Mouse (Mus musculus): Measurements from ENCODE around the gene Tescl.

The Tescl gene

GRCm38 (mm10) chr7:24299823-24300481 lies 33.8 kb downstream of the Tescl start:
- no peak for DNase-seq (ENCODE audit: low spot score in 2 of 2)

GRCm38 (mm10) chr7:24298973-24299708 lies 34.6 kb downstream of the Tescl start:
- peak; percentile 71 to 83 for DNase-seq (ENCODE audit: low spot score in 2 of 2)

DNA sequence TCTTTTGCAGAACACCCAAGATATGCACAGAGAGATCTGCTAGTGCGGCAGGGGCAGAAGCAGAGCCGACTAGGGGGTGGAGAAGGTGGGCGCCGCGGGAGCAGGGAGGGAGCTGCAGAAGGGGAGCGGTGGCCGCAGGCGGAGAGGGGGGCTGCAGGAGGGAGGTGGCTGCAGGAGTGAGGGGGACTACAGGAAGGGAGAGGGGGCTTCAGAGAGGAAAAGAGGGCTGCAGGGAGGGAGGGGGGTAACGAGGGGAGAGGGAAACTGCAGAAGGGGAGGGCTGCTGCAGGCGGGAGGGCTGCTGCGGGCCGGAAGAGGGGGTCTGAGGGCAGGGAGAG lies 35.1 kb downstream of the Tescl start:
- DNase-seq (ENCODE audit: low spot score in 2 of 2) = no peak

DNA sequence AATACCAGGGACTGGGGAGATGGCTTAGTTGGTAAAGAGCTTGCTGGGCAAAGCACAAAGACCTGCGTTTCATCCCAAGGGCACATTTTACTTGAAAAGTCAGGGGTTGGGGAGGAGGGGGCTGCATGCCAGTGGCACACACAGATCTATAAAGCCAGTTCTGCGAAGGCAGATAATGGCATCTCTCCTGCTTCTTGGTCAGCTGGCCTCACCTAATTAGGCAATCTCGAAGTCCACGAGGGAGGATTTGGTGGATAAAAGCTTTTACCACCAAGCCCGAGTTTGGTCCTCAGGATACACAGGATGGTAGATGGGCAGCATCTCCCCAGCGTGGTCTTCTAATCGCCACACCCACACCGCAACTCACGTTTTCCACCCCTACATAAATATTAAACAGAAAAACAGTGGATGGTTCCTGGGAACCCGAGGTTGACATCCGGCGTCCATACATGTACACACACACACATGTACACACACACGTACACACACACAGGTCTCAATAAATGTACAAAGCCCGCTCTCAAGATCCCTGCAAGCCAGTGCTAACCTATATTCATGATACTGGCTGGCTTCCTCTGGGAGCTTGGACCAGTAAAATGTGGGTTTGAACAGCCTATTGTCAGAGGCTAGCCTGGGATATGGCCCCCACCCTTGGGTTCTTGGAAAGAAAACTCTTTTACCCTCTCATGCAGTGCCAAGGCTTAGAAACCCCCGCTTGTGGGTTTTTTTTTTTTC lies 36.2 kb downstream of the Tescl start:
- no peak for DNase-seq (ENCODE audit: low spot score in 2 of 2)

- no peak for DNase-seq (ENCODE audit: low spot score in 2 of 2)
These were observed 37.4 kb downstream of the Tescl start for GRCm38 (mm10) chr7:24296386-24296785.

- no peak for DNase-seq (ENCODE audit: low spot score in 2 of 2)
These were observed 38.4 kb downstream of the Tescl start for GRCm38 (mm10) chr7:24295376-24295775.

- no peak for DNase-seq (ENCODE audit: low spot score in 2 of 2)
These were observed 39.0 kb downstream of the Tescl start for GRCm38 (mm10) chr7:24294763-24295162.

- DNase-seq (ENCODE audit: low spot score in 2 of 2) = no peak
These were observed 40.5 kb downstream of the Tescl start for GRCm38 (mm10) chr7:24293061-24293851.

DNA sequence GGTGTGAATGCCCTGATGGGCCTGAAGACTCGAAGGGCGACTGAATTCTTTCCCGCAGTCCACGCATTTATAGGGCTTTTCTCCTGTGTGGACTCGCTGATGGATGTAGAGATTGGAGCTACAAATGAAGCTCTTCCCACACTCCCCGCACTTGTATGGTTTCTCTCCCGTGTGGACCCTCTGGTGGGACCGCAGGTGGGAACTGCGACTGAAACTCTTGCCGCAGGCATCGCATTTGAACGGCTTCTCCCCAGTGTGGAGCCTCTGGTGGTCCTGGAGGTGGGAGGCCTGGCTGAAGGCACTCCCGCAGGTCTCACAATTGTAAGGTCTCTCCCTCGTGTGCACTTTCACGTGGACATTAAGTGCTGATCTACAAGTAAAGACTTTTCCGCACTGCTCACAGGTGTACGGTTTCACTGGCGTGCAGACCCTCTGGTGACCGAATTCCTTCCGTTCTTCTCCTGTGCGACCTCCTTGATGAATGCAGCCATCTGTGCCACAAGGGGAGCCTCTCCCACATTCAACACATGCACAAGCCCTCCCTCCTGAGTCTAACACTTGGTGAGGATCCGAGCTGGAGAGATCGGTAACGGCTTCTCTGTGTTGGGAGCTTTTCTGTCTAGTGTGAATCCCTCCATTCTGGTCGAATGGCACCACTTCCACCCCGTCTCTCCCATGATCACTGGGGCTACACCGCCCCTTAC lies 42.2 kb downstream of the Tescl start:
- DNase-seq (ENCODE audit: low spot score in 2 of 2) = no peak

- DNase-seq (ENCODE audit: low spot score in 2 of 2) = no peak
These were observed 43.5 kb downstream of the Tescl start for GRCm38 (mm10) chr7:24290106-24290693.

GRCm38 (mm10) chr7:24288512-24288911 lies 45.2 kb downstream of the Tescl start:
- DNase-seq (ENCODE audit: low spot score in 2 of 2) = no peak

- DNase-seq (ENCODE audit: low spot score in 2 of 2) = peak in 1 of 2 experiments; percentile 54
These were observed 46.1 kb downstream of the Tescl start for GRCm38 (mm10) chr7:24287670-24288069.

- DNase-seq (ENCODE audit: low spot score in 2 of 2) = peak in 1 of 2 experiments; percentile 40
These were observed 46.8 kb downstream of the Tescl start for GRCm38 (mm10) chr7:24286916-24287315.

DNA sequence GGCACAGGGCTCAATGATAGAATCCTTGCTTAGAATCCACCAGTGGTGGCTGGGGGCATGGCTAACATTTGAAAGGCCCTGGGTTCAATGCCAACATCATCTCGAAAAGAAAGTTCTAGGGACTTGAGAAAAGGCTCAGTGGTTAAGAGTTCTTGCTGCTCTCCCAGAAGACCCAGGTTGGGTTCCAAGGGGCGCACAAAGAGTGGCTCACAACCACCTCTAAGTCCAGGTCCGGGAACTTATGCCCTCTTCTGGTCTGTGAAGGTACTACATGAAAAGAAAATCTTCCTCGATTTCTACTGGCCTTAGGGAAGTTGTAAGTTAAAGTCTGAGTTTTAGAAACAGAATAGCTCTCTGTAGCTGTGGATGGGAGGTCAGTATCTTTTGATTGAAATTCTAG lies 47.6 kb downstream of the Tescl start:
- peak in 1 of 2 experiments; percentile 45 for DNase-seq (ENCODE audit: low spot score in 2 of 2)
